Mouse (Mus musculus) kidney, embryonic 14.5 days (tissue): ENCODE measurements around the gene Fndc8. TPM values are rescaled to one million over a fixed set of nuclear protein-coding genes. Genes with fewer than 3 reads are reported as not detected.

Experiments used
- ATAC-seq: fragments of 200-750 bp; cut with Nextera tagmentation; 2 replicates; pipeline ENCODE4 v1.8.0; 2017; ENCODE audit warnings: moderate number of reproducible peaks, mild to moderate bottlenecking, moderate TSS enrichment, moderate library complexity; ENCODE audit not compliant: low FRiP score, low TSS enrichment
- H3K27ac ChIP-seq: fragments of 300-500 bp; sonication (generic); 2 replicates; pipeline ENCODE4 v1.5.1; 2014; ENCODE audit warnings: low read depth, mild to moderate bottlenecking, low read length, moderate library complexity, mixed read lengths
- H3K27me3 ChIP-seq: fragments of 300-500 bp; sonication (generic); 2 replicates; pipeline ENCODE4 v1.6.1; 2014; ENCODE audit warnings: mild to moderate bottlenecking, low read length; ENCODE audit not compliant: control insufficient read depth, insufficient read depth
- H3K36me3 ChIP-seq: fragments of 300-500 bp; sonication (generic); 2 replicates; pipeline ENCODE4 v1.6.1; 2014; ENCODE audit warnings: low read length, mixed read lengths; ENCODE audit not compliant: control insufficient read depth, insufficient read depth
- H3K4me1 ChIP-seq: fragments of 300-500 bp; sonication (generic); 2 replicates; pipeline ENCODE4 v1.6.1; 2014; ENCODE audit warnings: low read length, mixed read lengths; ENCODE audit not compliant: control insufficient read depth, insufficient read depth
- H3K4me2 ChIP-seq: fragments of 300-500 bp; sonication (generic); replicated peaks from 2 replicates; pipeline ENCODE4 v1.6.1; 2014; ENCODE audit warnings: low read depth, mild to moderate bottlenecking, low read length
- H3K4me3 ChIP-seq: fragments of 300-500 bp; sonication (generic); 2 replicates; pipeline ENCODE4 v1.5.1; 2014; ENCODE audit warnings: mild to moderate bottlenecking, low read length
- H3K9ac ChIP-seq: fragments of 300-500 bp; sonication (generic); 2 replicates; pipeline ENCODE4 v1.6.1; 2014; ENCODE audit warnings: low read depth, mild to moderate bottlenecking, low read length, moderate library complexity
- H3K9me3 ChIP-seq: fragments of 300-500 bp; sonication (generic); 2 replicates; pipeline ENCODE4 v1.6.1; 2016; ENCODE audit warnings: low read length; ENCODE audit not compliant: control insufficient read depth
- WGBS: fragments of 180-500 bp; shearing (Covaris S2); extraction: QIAGEN DNeasy Blood & Tissue Kit; methylation state at CpG from one replicate; pipeline ENCODE4 v1.1.7; 2014; 5-methylcytosine and 5-hydroxymethylcytosine counted together
- polyA plus RNA-seq: library from polyadenylated mRNA; unstranded; fragments of >200 nt; fragmentation: Nextera tagmentation; extraction: Ambion mirVana; gene quantifications from 2 replicates; pipeline ENCODE4 v1.2.1, GENCODE M21; 2014

Fndc8 gene
- polyA plus RNA-seq, 1 experiment from 2014 or later, result 0.19 TPM

DNA sequence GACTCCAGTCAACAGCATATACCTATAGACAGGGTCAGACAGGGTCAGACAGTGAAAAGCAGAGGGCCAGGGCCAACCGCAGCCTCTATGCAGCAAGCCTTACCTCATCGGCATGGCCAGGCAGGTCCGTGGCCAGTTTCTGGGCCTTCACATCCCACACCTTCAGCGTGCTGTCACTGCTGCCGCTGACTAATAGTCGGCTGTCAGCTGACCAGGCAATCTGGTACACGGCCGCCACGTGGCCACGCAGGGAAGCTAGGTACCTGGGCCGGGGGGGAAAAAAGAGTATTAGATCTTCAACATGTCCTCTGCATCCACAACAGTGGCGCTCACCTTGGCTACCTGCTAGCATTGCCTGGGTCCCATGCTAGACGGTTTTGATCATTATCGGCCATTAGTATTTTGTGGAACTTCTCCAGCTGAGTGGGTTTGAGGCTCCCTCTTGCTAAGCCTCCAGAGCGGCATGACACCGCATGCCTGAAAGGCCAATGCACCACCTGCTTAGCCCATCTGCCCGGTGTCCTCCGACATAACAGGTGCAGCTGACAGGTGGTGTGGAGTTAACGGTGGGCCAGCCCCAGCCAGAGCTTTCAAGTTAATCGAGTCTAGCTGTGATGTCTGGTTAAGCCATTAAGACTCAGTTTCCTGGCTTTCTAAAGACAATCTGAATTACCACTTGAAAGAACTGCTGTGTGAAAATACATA is 9.8 kb downstream of the Fndc8 start:
- no peaks in the 10 kb centered on the region for H3K4me1 ChIP-seq
- H3K4me3 ChIP-seq, result no peak overlapping the region
- H3K36me3 ChIP-seq, result peaks cover 68% of the 10 kb centered on the region
- no peaks in the 10 kb centered on the region for H3K9me3 ChIP-seq
- H3K9ac ChIP-seq, result no peak overlapping the region
- H3K4me2 ChIP-seq, result no peak overlapping the region
- H3K27me3 ChIP-seq, result no peaks in the 10 kb centered on the region
- ATAC-seq, result no peak
- 96% methylated on average over 20 of the region's 20 CpGs for WGBS
- H3K27ac ChIP-seq, result no peak overlapping the region

DNA sequence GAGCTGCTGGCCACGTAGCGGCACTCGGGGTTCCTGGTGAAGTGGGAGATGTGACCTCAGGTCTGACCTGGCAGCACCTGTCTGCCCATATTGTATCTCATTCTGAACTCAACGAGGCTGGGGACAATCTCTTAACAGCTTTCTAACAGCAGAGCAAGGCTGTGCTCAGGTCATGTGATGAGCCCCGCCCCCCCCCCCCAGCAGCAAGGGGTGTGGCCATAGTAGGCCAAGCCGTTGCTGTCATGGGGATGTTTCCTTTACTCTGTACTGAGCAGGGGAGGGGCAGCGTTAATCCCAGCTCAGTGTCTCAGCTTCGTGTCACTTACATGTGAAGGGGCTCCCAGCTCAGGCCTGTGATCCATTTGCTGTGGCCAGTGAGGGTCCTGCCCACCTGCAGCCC is 13.0 kb downstream of the Fndc8 start:
- Histone ChIP-seq H3K9ac (no peak overlapping the region), H3K4me3 (no peak overlapping the region), H3K4me2 (no peak overlapping the region), H3K4me1 (peaks cover 4% of the 10 kb centered on the region; the same call in 1 of the 2 replicates), H3K9me3 (no peaks in the 10 kb centered on the region), H3K36me3 (peaks cover 65% of the 10 kb centered on the region), H3K27me3 (no peaks in the 10 kb centered on the region), H3K27ac (no peak overlapping the region)
- WGBS, result 63% methylated on average over 8 of the region's 8 CpGs
- ATAC-seq, result no peak

DNA sequence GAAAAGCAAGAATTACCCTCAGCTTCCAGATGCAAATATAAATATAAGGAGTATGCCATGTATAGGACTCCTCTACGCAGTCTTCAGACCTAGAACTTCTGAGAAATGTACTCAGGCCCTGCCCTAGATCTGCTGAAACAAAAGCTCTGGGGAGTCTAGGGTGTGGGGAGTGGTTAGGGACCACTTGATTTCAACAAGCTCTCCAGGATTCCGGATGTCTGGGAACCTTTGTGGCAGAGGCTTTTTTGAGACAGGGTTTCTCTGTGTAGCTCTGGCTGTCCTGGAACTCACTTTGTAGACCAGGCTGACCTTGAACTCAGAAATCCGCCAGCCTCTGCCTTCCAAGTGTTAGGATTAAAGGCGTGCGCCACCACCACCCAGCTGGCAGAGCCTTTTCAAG is 13.9 kb downstream of the Fndc8 start:
- no peak for ATAC-seq
- 92% methylated on average over 5 of the region's 5 CpGs for WGBS
- Histone ChIP-seq H3K27ac (no peak overlapping the region), H3K4me2 (no peak overlapping the region), H3K9me3 (no peaks in the 10 kb centered on the region), H3K9ac (no peak overlapping the region), H3K36me3 (peaks cover 56% of the 10 kb centered on the region), H3K4me1 (peaks cover 4% of the 10 kb centered on the region; the same call in 1 of the 2 replicates), H3K4me3 (no peak overlapping the region), H3K27me3 (no peaks in the 10 kb centered on the region)

DNA sequence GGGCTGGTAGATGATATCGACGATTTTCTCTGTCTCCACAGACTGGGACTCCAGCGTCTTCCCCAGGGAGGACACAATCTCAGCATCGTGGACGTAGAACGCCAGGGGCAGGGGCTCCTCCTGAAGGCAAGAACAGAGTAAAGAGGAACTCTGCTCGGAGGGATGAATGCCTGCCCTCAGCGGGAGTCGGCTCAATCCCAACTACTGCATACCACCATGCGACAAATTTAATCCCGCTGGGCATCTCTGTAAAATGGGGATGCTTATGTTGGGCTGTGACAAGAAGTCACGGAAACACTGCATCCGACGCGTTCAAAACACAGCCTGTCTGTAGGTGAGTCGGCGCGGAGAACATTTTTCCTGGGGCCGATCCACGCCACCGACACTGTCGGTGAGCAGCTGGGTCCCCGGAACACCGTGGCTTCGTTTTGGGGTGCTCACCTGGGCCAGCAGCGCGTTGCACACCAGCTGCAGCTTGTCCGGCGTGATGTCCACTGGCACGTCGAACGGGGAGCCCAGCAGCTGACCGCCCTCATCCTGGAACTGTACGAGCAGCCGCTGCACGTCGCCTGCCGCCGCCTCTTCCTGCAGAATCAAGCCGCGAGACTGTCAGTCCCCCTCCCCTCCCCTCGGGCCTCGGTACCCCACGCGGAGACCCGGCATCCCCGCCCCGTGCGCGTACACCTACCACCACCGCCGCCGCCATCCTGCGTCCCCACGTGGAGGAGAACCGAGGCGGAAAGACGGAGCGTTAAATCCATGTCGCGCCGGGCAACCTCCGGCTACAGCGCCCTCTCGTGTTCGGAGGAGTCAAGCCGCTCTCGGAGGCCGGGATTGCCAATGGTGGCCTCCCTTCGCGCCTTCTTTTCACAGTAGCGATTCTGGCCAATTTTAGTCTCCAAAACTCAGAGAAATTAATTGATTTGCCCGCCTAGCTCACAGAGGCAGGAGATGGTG is 16.0 kb downstream of the Fndc8 start, which contains the start of gene Nle1:
TSS of gene Nle1 (minus strand) at position 761 of the 957 bp plus-strand sequence.
- H3K27me3 ChIP-seq, result no peaks in the 10 kb centered on the region; the same call in 1 of the 2 replicates
- H3K27ac ChIP-seq, result no peak within 1 kb of the TSS
- WGBS, result 2% methylated on average over 66 of the region's 73 CpGs
- ATAC-seq, result peak; percentile 80
- H3K9me3 ChIP-seq, result no peaks in the 10 kb centered on the region
- H3K4me3 ChIP-seq, result peak within 1 kb of the TSS; percentile 61
- peak within 1 kb of the TSS; percentile 83 for H3K4me2 ChIP-seq
- peak within 1 kb of the TSS; percentile 72 for H3K9ac ChIP-seq
- H3K4me1 ChIP-seq, result peaks cover 4% of the 10 kb centered on the region; the same call in 1 of the 2 replicates
- H3K36me3 ChIP-seq, result peaks cover 36% of the 10 kb centered on the region

DNA sequence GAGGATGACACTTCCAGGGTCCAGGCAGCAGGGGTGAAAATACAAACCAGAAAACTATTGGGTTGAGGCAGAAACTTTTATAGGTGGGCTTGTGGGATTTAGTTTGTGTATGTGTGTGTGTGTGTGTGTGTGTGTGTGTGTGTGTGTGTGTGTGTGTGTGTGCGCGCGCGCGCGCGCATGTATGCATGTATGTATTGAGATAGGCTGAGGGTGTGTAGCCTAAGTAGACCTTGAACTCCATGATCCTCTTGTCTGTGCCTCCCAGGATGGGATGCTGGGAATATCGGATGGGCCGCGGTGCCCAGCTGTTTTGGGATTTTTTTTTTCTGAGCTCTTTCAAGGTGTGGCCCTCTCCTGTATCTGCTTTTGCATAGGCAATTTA is 16.7 kb downstream of the Fndc8 start:
- Histone ChIP-seq H3K9me3 (no peaks in the 10 kb centered on the region), H3K4me3 (peak overlapping the region; percentile 61; the same call in 1 of the 2 replicates), H3K27ac (no peak overlapping the region), H3K9ac (no peak overlapping the region; the same call in 1 of the 2 replicates), H3K36me3 (peaks cover 29% of the 10 kb centered on the region), H3K4me2 (peak overlapping the region; percentile 83), H3K27me3 (no peaks in the 10 kb centered on the region; the same call in 1 of the 2 replicates), H3K4me1 (peaks cover 4% of the 10 kb centered on the region; the same call in 1 of the 2 replicates)
- 55% methylated on average over 10 of the region's 10 CpGs for WGBS
- ATAC-seq, result 0 out of 2 replicates have a peak, but pooled peaks have one; percentile 7

DNA sequence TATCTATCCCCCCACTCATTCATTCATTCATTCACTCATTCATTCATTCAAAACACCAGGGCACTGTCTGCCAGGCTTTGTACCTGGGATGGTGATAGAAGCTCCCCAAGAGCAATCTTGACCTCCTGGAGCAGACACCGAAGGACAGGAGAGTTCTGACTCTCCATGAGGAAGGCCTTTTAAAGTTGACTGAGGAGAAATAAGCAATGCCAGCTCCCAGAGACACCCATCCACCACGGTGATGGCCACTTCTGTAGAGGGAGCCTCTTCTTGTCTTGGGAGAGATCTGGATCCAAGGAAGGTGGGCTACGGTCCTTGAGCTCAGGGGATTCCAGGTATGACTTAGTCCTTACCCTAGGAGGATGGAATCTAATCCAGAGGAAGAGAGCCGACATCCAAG is 18.3 kb downstream of the Fndc8 start, which contains the start of gene Unc45b:
TSS of gene Unc45b (plus strand) at position 301 of the 400 bp plus-strand sequence.
- no peak within 1 kb of the TSS for H3K4me3 ChIP-seq
- no peak within 1 kb of the TSS for H3K27ac ChIP-seq
- WGBS, result 93% methylated on average over 4 of the region's 4 CpGs
- no peaks in the 10 kb centered on the region; the same call in 1 of the 2 replicates for H3K27me3 ChIP-seq
- peaks cover 13% of the 10 kb centered on the region for H3K36me3 ChIP-seq
- H3K9me3 ChIP-seq, result no peaks in the 10 kb centered on the region
- no peak within 1 kb of the TSS for H3K4me2 ChIP-seq
- no peak within 1 kb of the TSS for H3K9ac ChIP-seq
- H3K4me1 ChIP-seq, result peaks cover 4% of the 10 kb centered on the region; the same call in 1 of the 2 replicates
- no peak for ATAC-seq

DNA sequence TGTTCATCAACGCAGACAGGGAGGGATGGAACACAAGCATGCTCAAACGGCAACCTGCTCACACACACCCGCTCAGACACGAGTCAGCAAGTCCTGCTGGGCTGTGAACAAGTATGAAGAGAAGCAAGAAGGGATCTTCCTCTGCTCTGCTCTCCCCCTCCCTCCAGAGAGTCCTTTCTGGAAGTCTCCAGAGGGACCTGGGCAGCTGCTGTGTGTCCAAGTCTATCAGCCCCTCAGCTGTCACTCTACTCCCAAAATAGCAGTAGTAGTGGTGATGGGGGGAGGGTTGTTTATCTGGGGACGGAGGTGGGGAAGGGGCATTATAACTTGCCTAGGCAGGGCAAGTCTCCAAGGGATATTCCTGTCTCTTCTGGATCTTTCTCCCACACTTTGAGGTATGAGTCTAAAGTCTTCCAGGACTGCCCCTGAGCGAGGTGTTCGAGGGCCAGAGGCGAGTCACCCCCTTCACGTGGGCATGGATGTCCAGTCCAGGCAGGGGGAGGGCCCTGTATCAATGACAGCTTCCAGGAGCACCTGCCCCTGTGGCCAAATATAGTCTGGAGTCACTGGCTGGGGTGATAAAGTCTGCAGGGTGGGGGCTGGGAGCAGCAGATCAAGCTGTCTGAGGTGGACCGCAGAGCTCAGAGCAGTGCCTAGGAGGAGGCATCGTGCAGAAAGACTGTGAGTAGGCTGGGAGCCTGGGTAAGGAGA is 18.9 kb downstream of the Fndc8 start:
- Histone ChIP-seq H3K4me2 (no peak overlapping the region), H3K9me3 (no peaks in the 10 kb centered on the region), H3K36me3 (peaks cover 7% of the 10 kb centered on the region), H3K27me3 (no peaks in the 10 kb centered on the region; the same call in 1 of the 2 replicates), H3K27ac (no peak overlapping the region), H3K4me3 (no peak overlapping the region), H3K9ac (no peak overlapping the region), H3K4me1 (peaks cover 4% of the 10 kb centered on the region; the same call in 1 of the 2 replicates)
- WGBS, result 67% methylated on average over 11 of the region's 11 CpGs
- no peak for ATAC-seq

DNA sequence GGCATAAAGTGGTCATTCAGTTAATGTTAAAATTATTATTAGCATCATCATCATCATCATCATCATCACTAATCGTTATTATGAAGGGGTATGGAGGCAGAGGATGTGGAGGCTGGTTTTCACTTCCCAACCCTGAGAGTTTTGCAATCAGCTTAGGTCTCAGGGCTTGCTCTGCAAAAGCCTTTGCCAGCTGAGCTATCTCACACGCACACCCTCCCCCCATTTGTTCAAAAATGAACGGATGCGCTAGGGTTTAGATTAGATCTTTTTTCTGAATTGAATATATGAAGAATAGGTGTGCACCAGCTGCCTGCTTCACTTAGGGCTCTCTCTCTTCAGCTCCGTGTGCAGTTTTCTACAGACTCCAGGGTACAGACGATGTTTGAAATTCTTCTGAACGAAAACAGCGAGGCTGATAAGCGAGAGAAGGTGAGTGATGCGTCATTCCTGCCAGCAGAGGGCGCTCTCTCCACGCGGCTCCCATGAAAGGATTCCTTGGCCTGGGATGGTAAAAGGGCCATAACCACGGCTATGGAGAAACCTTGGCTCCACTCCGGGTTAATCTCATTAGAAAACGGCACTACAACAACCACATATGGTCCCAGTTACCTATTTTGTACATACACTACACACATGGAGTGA is 22.9 kb downstream of the Fndc8 start:
- Histone ChIP-seq H3K27me3 (no peaks in the 10 kb centered on the region; the same call in 1 of the 2 replicates), H3K4me1 (no peaks in the 10 kb centered on the region)
- peak; percentile 55; the same call in 1 of the 2 replicates for ATAC-seq

More for the DNA sequence above, 22.9 kb downstream of the Fndc8 start:
- H3K4me3 ChIP-seq, result peak overlapping the region; percentile 1; the same call in 1 of the 2 replicates
- H3K9ac ChIP-seq, result no peak overlapping the region
- 9% methylated on average over 16 of the region's 16 CpGs for WGBS
- H3K36me3 ChIP-seq, result no peaks in the 10 kb centered on the region
- H3K27ac ChIP-seq, result no peak overlapping the region
- no peaks in the 10 kb centered on the region for H3K9me3 ChIP-seq
- peak overlapping the region; percentile 21 for H3K4me2 ChIP-seq
